Mouse (Mus musculus) liver, embryonic 11.5 days (tissue): ENCODE results near the gene Phyhipl. TPM values are rescaled to one million over a fixed set of nuclear protein-coding genes. Genes with fewer than 3 reads are reported as not detected.

Experiments
- ATAC-seq: fragments of 200-750 bp; cut with Nextera tagmentation; replicated peaks from 2 replicates; pipeline ENCODE4 v1.8.0; 2017; ENCODE audit warnings: moderate number of reproducible peaks, mild to moderate bottlenecking, moderate TSS enrichment, moderate library complexity; ENCODE audit not compliant: low FRiP score
- DNase-seq: peaks from one replicate; pipeline ENCODE4 v3.0.0-alpha.2; 2017; ENCODE audit warnings: low spot score
- H3K27ac ChIP-seq: fragments of 300-500 bp; sonication (generic); 2 replicates; pipeline ENCODE4 v1.5.1; 2014; ENCODE audit warnings: mild to moderate bottlenecking, low read depth, low read length, control low read depth
- H3K27me3 ChIP-seq: fragments of 300-500 bp; sonication (generic); replicated peaks from 2 replicates; pipeline ENCODE4 v1.6.1; 2014; ENCODE audit warnings: low read length, mixed read lengths; ENCODE audit not compliant: control insufficient read depth, insufficient read depth
- H3K36me3 ChIP-seq: fragments of 300-500 bp; sonication (generic); 2 replicates; pipeline ENCODE4 v1.6.1; 2014; ENCODE audit warnings: mild to moderate bottlenecking, low read length, moderate library complexity, mixed read lengths; ENCODE audit not compliant: control insufficient read depth, insufficient read depth
- H3K4me1 ChIP-seq: fragments of 300-500 bp; sonication (generic); replicated peaks from 2 replicates; pipeline ENCODE4 v1.6.1; 2014; ENCODE audit warnings: low read length, mixed read lengths; ENCODE audit not compliant: control insufficient read depth, insufficient read depth
- H3K4me2 ChIP-seq: fragments of 300-500 bp; sonication (generic); 2 replicates; pipeline ENCODE4 v1.6.1; 2014; ENCODE audit warnings: mild to moderate bottlenecking, control low read depth, moderate library complexity
- H3K4me3 ChIP-seq: fragments of 300-500 bp; sonication (generic); 2 replicates; pipeline ENCODE4 v1.5.1; 2014; ENCODE audit warnings: low read depth, low read length, control low read depth
- H3K9ac ChIP-seq: fragments of 300-500 bp; sonication (generic); 2 replicates; pipeline ENCODE4 v1.6.1; 2014; ENCODE audit warnings: low read depth, low read length, control low read depth
- H3K9me3 ChIP-seq: fragments of 300-500 bp; sonication (generic); 2 replicates; pipeline ENCODE4 v1.6.1; 2016; ENCODE audit warnings: low read length, inconsistent platforms, mixed read lengths; ENCODE audit not compliant: control insufficient read depth
- WGBS: fragments of 180-500 bp; shearing (Covaris S2); extraction: QIAGEN DNeasy Blood & Tissue Kit; methylation state at CpG from one replicate; pipeline ENCODE4 v1.1.7; 2014; 5-methylcytosine and 5-hydroxymethylcytosine counted together
- polyA plus RNA-seq: library from polyadenylated mRNA; unstranded; fragments of >200 nt; fragmentation: Nextera tagmentation; extraction: Ambion mirVana; gene quantifications from 2 replicates; pipeline ENCODE4 v1.2.1, GENCODE M21; 2014

The Phyhipl gene
- polyA plus RNA-seq, 1 experiment from 2014 or later, result 1.3 TPM

DNA sequence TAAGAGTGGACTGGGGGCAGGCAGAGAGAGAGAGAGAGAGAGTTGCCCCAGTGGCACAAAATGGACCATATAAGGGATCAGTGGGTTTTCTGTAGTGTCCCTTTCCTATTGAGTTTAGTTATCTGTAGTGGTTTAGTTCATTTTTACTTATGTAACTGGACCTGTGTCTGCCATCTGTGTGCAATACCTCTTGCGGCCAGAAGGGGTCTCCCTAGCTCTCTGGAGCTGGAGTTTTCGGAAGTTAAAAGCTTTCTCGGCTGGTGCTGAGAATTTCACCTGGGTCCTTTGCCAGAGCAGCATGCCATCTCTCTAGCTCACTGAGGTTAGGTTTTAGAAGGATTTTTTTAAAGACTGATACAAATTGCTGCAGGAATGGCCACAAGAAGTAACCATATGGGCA, 147.9 kb downstream of the Phyhipl start:
- 84% methylated on average over 3 of the region's 3 CpGs for WGBS
- no peak overlapping the region for H3K27ac ChIP-seq
- no peak for DNase-seq
- no peaks in the 10 kb centered on the region for H3K36me3 ChIP-seq
- no peak for ATAC-seq
- no peaks in the 10 kb centered on the region for H3K4me1 ChIP-seq
- H3K9ac ChIP-seq, result no peak overlapping the region
- H3K4me3 ChIP-seq, result no peak overlapping the region
- no peaks in the 10 kb centered on the region for H3K27me3 ChIP-seq
- H3K4me2 ChIP-seq, result no peak overlapping the region
- H3K9me3 ChIP-seq, result peaks cover 5% of the 10 kb centered on the region; the same call in 1 of the 2 replicates

Other genes with a start within 250 kb of the Phyhipl start
- gene Fam13c, start 215.5 kb downstream of the Phyhipl start, polyA plus RNA-seq, result 1.8 TPM in 2 replicates